Mouse (Mus musculus) heart, embryonic 10.5 days (tissue): ENCODE measurements around the gene Lman2l. TPM values are rescaled to one million over a fixed set of nuclear protein-coding genes. Genes with fewer than 3 reads are reported as not detected.

Experiments
- DNase-seq: peaks from one replicate; pipeline ENCODE4 v3.0.0-alpha.2; 2017; ENCODE audit warnings: low spot score
- H3K27ac ChIP-seq: fragments of 300-500 bp; sonication (generic); 2 replicates; pipeline ENCODE4 v1.5.1; 2016; ENCODE audit warnings: mild to moderate bottlenecking
- H3K27me3 ChIP-seq: fragments of 300-500 bp; sonication (generic); 2 replicates; pipeline ENCODE4 v1.6.1; 2016; ENCODE audit warnings: mild to moderate bottlenecking; ENCODE audit not compliant: poor library complexity, insufficient read depth, severe bottlenecking
- H3K36me3 ChIP-seq: fragments of 300-500 bp; sonication (generic); 2 replicates; pipeline ENCODE4 v1.6.1; 2016; ENCODE audit warnings: mild to moderate bottlenecking, moderate library complexity
- H3K4me1 ChIP-seq: fragments of 300-500 bp; sonication (generic); 2 replicates; pipeline ENCODE4 v1.6.1; 2016; ENCODE audit warnings: mild to moderate bottlenecking
- H3K4me3 ChIP-seq: fragments of 300-500 bp; sonication (generic); 2 replicates; pipeline ENCODE4 v1.5.1; 2016; ENCODE audit warnings: mild to moderate bottlenecking, moderate library complexity
- H3K9me3 ChIP-seq: fragments of 300-500 bp; sonication (generic); 2 replicates; pipeline ENCODE4 v1.6.1; 2016; ENCODE audit warnings: mild to moderate bottlenecking, moderate library complexity
- WGBS: fragments of 180-500 bp; shearing (Covaris S2); methylation state at CpG from one replicate; pipeline ENCODE4 v1.1.7; 2016; 5-methylcytosine and 5-hydroxymethylcytosine counted together
- polyA plus RNA-seq: library from polyadenylated mRNA; unstranded; fragments of >200 nt; fragmentation: Nextera tagmentation; extraction: Ambion mirVana; gene quantifications from 2 replicates; pipeline ENCODE4 v1.2.1, GENCODE M21; 2016

Gene Lman2l
- 53.7 and 57.8 TPM in 2 replicates for polyA plus RNA-seq

DNA sequence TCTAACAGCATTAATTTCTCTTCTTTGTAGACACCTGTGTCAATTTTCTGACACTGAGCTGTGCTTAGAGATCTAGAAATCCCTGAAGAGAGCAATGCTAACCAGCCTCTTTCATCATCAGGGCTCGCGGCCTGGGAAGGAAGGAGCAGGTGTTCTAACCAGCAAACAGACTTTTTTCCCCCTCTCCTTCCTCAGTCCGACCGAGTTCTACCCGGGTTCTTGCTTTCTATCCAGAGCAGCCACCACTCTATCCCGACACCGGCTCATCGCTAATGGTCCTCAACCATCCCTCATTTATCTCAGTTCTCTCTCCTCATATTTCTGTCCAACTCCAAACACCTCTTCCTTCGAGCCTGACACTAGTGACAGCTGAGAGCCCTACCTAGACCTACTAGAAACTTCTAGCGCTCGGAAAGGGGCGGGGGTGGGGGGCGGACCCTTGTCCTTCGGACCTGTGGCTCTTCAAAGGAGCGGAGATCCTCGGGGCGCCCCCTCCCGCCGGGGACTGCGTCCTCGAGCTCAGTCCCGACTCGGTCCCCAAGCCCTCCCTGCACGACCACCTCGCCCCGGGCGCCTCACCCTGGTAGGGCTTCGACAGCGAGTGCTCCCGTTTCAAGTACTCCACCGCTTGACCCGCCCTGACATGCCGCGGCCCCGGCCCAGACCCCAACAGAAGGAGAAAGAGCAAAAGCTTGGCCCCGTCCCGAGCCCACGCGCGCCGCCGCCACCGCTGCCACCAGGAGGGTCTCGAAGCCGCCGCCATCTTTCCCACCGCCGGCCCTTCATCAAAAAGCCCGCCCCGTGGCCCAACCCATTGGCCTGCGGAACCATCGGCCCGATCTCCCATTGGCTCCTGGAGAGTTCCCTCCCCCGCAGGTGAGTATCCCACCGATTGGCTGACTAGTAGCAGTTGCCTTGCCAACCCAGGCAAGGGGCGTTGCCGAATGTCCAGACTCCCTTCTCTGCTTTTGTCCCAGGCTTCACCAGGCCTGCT lies at the start of gene Lman2l:
Lman2l (minus strand) TSS at position 801 of the 994 bp plus-strand sequence.
- no peaks in the 10 kb centered on the region for H3K27me3 ChIP-seq
- peak within 1 kb of the TSS; percentile 81 for H3K4me3 ChIP-seq
- no peaks in the 10 kb centered on the region for H3K9me3 ChIP-seq
- H3K27ac ChIP-seq = peak within 1 kb of the TSS; percentile 92
- peak; percentile 99 for DNase-seq
- peaks cover 7% of the 10 kb centered on the region; the same call in 1 of the 2 replicates for H3K4me1 ChIP-seq
- peaks cover 21% of the 10 kb centered on the region for H3K36me3 ChIP-seq
- 1% methylated on average over 57 of the region's 57 CpGs for WGBS

DNA sequence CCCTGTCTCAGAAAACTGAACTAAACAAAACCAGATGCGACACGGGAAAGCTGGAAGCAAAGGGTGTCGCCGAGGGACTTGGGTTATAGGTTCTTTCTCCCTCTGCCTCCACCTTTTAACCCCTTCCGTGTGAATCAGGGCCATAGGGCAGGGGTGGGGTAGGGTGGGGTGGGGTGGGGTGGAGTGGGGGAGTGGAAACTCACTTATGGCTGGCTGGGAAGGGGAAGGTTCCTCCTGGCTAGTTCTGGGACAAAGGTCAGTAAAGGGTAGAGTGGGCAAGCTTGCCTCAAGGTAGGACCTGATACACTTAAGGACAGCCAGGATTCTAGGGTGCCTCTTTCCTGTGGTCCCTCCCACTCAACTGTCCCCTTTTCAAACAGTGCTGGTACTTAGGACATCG lies 48.2 kb upstream of the Lman2l start:
- no peak for DNase-seq
- no peak overlapping the region for H3K27ac ChIP-seq
- no peaks in the 10 kb centered on the region for H3K9me3 ChIP-seq
- WGBS = 72% methylated on average over 6 of the region's 6 CpGs
- H3K4me1 ChIP-seq = peaks cover 12% of the 10 kb centered on the region
- H3K4me3 ChIP-seq = no peak overlapping the region
- no peaks in the 10 kb centered on the region for H3K36me3 ChIP-seq
- no peaks in the 10 kb centered on the region for H3K27me3 ChIP-seq

- 29% methylated on average over 9 of the region's 9 CpGs for WGBS
- peak overlapping the region; percentile 72 for H3K27ac ChIP-seq
- H3K36me3 ChIP-seq = no peaks in the 10 kb centered on the region
- peaks cover 12% of the 10 kb centered on the region for H3K4me1 ChIP-seq
- no peak overlapping the region for H3K4me3 ChIP-seq
- no peaks in the 10 kb centered on the region for H3K9me3 ChIP-seq
- peak; percentile 91 for DNase-seq
- H3K27me3 ChIP-seq = no peaks in the 10 kb centered on the region
These were observed 47.5 kb upstream of the Lman2l start for GRCm38 (mm10) chr1:36492416-36493139.

DNA sequence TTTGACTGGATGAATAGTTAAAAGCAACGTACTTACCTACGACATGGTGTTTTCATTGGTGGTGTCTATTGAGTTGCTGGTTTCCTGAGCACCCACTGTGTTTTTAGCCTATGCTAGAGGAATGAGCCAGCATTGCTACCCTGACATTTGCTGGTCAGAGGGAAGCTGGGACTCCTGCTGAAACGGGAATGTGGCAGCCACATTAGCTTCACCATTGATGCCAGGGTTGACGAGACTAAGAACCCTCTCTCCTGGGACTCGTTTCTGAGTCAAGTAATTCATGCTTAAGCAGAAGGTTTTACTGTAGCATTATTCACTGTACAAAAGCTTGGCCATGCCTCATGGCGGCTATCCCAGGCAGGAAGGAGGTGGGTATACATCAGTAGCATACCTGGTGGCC lies 44.6 kb upstream of the Lman2l start:
- WGBS = 73% methylated on average over 6 of the region's 6 CpGs

GRCm38 (mm10) chr1:36487111-36487510 lies 42.0 kb upstream of the Lman2l start:
- no peaks in the 10 kb centered on the region for H3K27me3 ChIP-seq
- no peak overlapping the region for H3K27ac ChIP-seq
- H3K36me3 ChIP-seq = no peaks in the 10 kb centered on the region
- peaks cover 9% of the 10 kb centered on the region for H3K4me1 ChIP-seq
- whole genome bisulfite sequencing = 84% methylated on average over 9 of the region's 9 CpGs
- no peaks in the 10 kb centered on the region for H3K9me3 ChIP-seq
- H3K4me3 ChIP-seq = no peak overlapping the region
- no peak for DNase-seq

More for the DNA sequence above, 44.6 kb upstream of the Lman2l start:
- Histone ChIP-seq H3K9me3 (no peaks in the 10 kb centered on the region), H3K27me3 (no peaks in the 10 kb centered on the region), H3K36me3 (no peaks in the 10 kb centered on the region), H3K27ac (no peak overlapping the region), H3K4me1 (peaks cover 12% of the 10 kb centered on the region), H3K4me3 (no peak overlapping the region)
- no peak for DNase-seq

GRCm38 (mm10) chr1:36485080-36485479 lies 40.0 kb upstream of the Lman2l start:
- H3K4me1 ChIP-seq = 0 out of 2 replicates have a peak, but pooled peaks cover 8% of the 10 kb centered on the region
- no peak for DNase-seq
- no peaks in the 10 kb centered on the region for H3K36me3 ChIP-seq
- no peaks in the 10 kb centered on the region for H3K9me3 ChIP-seq
- 76% methylated on average over 7 of the region's 7 CpGs for WGBS
- H3K4me3 ChIP-seq = no peak overlapping the region
- no peak overlapping the region for H3K27ac ChIP-seq
- no peaks in the 10 kb centered on the region for H3K27me3 ChIP-seq

GRCm38 (mm10) chr1:36483825-36484224 lies 38.8 kb upstream of the Lman2l start:
- Histone ChIP-seq H3K4me1 (0 out of 2 replicates have a peak, but pooled peaks cover 8% of the 10 kb centered on the region), H3K4me3 (no peak overlapping the region), H3K9me3 (no peaks in the 10 kb centered on the region), H3K27ac (no peak overlapping the region), H3K27me3 (no peaks in the 10 kb centered on the region), H3K36me3 (no peaks in the 10 kb centered on the region)
- DNase-seq = no peak
- 60% methylated on average over 4 of the region's 4 CpGs for WGBS

- no peaks in the 10 kb centered on the region for H3K27me3 ChIP-seq
- no peak overlapping the region for H3K4me3 ChIP-seq
- H3K27ac ChIP-seq = no peak overlapping the region
- H3K4me1 ChIP-seq = peaks cover 17% of the 10 kb centered on the region
- no peak for DNase-seq
- WGBS = 83% methylated on average over 12 of the region's 12 CpGs
- H3K9me3 ChIP-seq = no peaks in the 10 kb centered on the region
- H3K36me3 ChIP-seq = no peaks in the 10 kb centered on the region
These were observed 35.1 kb upstream of the Lman2l start for GRCm38 (mm10) chr1:36479903-36480899.

DNA sequence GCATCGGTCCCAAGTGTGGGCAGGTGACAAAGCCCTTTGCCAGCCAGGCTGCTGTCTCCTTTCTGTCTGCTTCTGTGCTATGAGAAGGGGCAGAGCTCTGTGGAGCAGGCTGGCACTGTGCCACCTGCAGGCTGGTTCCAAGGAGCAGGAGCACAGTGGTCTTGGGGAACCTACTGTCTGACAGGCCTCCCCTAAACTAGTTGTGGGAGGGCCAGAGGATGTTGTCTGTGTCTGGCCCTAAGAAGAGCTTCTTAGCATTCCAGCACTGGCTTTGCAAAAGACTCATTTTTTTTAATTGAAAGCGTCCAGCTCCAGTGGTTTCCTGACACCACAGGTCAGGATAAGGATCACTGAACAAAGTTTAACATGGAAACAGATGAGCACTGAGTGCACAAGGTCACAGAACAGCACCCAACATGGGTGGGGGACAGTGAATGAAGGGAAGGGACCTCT lies 33.3 kb upstream of the Lman2l start:
- Histone ChIP-seq H3K4me1 (peaks cover 35% of the 10 kb centered on the region), H3K4me3 (no peak overlapping the region), H3K27ac (no peak overlapping the region), H3K27me3 (no peaks in the 10 kb centered on the region), H3K36me3 (no peaks in the 10 kb centered on the region), H3K9me3 (no peaks in the 10 kb centered on the region)
- DNase-seq = no peak
- WGBS = 75% methylated on average over 2 of the region's 2 CpGs

- no peaks in the 10 kb centered on the region for H3K9me3 ChIP-seq
- no peaks in the 10 kb centered on the region for H3K27me3 ChIP-seq
- peaks cover 44% of the 10 kb centered on the region for H3K4me1 ChIP-seq
- no peaks in the 10 kb centered on the region for H3K36me3 ChIP-seq
- no peak for DNase-seq
- no peak overlapping the region for H3K27ac ChIP-seq
- H3K4me3 ChIP-seq = no peak overlapping the region
- WGBS = 83% methylated on average over 7 of the region's 7 CpGs
These were observed 31.4 kb upstream of the Lman2l start for GRCm38 (mm10) chr1:36476426-36476825.

GRCm38 (mm10) chr1:36475480-36476110 lies 30.5 kb upstream of the Lman2l start:
- Histone ChIP-seq H3K27me3 (no peaks in the 10 kb centered on the region), H3K27ac (no peak overlapping the region), H3K4me3 (no peak overlapping the region), H3K4me1 (peaks cover 44% of the 10 kb centered on the region), H3K36me3 (no peaks in the 10 kb centered on the region), H3K9me3 (no peaks in the 10 kb centered on the region)
- 67% methylated on average over 8 of the region's 8 CpGs for WGBS
- DNase-seq = no peak

DNA sequence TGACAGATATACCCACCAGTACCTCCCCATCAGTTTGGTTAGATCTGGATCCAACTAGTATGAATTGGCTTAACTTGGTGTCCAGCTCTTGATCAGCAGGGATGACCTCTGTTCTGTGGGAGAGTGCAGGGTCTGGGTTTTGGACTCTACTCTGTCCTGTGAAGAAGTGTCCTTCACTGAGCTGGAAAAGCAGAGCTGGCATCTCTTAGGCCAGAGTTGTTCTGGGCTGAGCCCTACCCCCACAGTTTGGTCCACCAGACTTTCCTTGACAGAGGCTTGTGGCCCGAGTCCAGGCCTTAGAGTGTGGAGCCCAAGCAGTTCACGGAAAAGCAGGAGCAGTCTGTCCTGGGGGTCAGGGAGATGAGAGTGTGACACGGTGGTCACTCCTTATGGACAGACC lies 29.6 kb upstream of the Lman2l start:
- no peaks in the 10 kb centered on the region for H3K27me3 ChIP-seq
- no peaks in the 10 kb centered on the region for H3K9me3 ChIP-seq
- DNase-seq = no peak
- H3K27ac ChIP-seq = 0 out of 2 replicates have a peak overlapping the region, but pooled peaks have one; percentile 11
- no peak overlapping the region for H3K4me3 ChIP-seq
- H3K36me3 ChIP-seq = no peaks in the 10 kb centered on the region
- peaks cover 46% of the 10 kb centered on the region for H3K4me1 ChIP-seq
- WGBS = 64% methylated on average over 3 of the region's 3 CpGs
